Mouse (Mus musculus): Measurements from ENCODE around the gene Cacna1i.

GRCm38 (mm10) chr15:80418146-80418545, 131.1 kb downstream of the Cacna1i start:
- TF ChIP-seq GATA1 (IDR thresholded peaks at IDR 0.05; ENCODE audit: borderline replicate concordance, low read length), result no peak
- no peak for TF ChIP-seq FLI1 (IDR thresholded peaks at IDR 0.05; ENCODE audit: low read length)
